ENCODE assay signal across 8 mouse cellular contexts in genomic region chr7:140101498-140101897, GRCm38 (mm10). TPM values are rescaled to one million over a fixed set of nuclear protein-coding genes. Genes with fewer than 3 reads are reported as not detected.
DNase-seq lines count a peak whose midpoint lies in the region; ATAC-seq and TF ChIP-seq lines count a peak whose summit lies in the region.

No protein-coding gene starts in this region.

- no peaks in the 10 kb centered on the region for H3K36me3 ChIP-seq in kidney, adult 2 months (ENCODE audit: control insufficient read depth, insufficient read depth, low read length)
- peaks cover 18% of the 10 kb centered on the region for H3K36me3 ChIP-seq in hindbrain, embryonic 13.5 days
- peaks cover 19% of the 10 kb centered on the region for H3K36me3 ChIP-seq in midbrain, embryonic 13.5 days

- peak; percentile 50; the same call in 1 of the 2 replicates for ATAC-seq in hindbrain, embryonic 13.5 days (ENCODE audit: low FRiP score)
- peak; percentile 31; the same call in 1 of the 2 replicates for ATAC-seq in midbrain, embryonic 13.5 days
- no peak for ATAC-seq in activated CD4-positive, CD25-positive, alpha-beta regulatory T cell, adult 4 months

- no peaks in the 10 kb centered on the region for H3K27me3 ChIP-seq in kidney, adult 2 months (replicated peaks; ENCODE audit: control insufficient read depth, insufficient read depth, low read length)
- no peaks in the 10 kb centered on the region; the same call in 1 of the 2 replicates for H3K27me3 ChIP-seq in hindbrain, embryonic 13.5 days
- H3K27me3 ChIP-seq in midbrain, embryonic 13.5 days, result peaks cover 15% of the 10 kb centered on the region

- 66% methylated on average over 10 of the region's 10 CpGs for WGBS in kidney, adult 2 months
- 75% methylated on average over 10 of the region's 10 CpGs for WGBS in hindbrain, embryonic 13.5 days
- 72% methylated on average over 10 of the region's 10 CpGs for WGBS in midbrain, embryonic 13.5 days

- peak overlapping the region; percentile 52 for H3K4me3 ChIP-seq in kidney, adult 2 months (ENCODE audit: insufficient read depth, low read depth, low read length)
- peak overlapping the region; percentile 41 for H3K4me3 ChIP-seq in hindbrain, embryonic 13.5 days
- H3K4me3 ChIP-seq in midbrain, embryonic 13.5 days (replicated peaks), result peak overlapping the region; percentile 39

- peak overlapping the region; percentile 74; the same call in 1 of the 2 replicates for H3K27ac ChIP-seq in kidney, adult 2 months (ENCODE audit: insufficient read depth, low read depth, low read length)
- H3K27ac ChIP-seq in hindbrain, embryonic 13.5 days, result no peak overlapping the region
- no peak overlapping the region for H3K27ac ChIP-seq in midbrain, embryonic 13.5 days

- no peak for TF ChIP-seq POLR2A in kidney, adult 2 months (IDR thresholded peaks at IDR 0.05; ENCODE audit: low read depth, low read length)

- DNase-seq in kidney, adult 2 months, result no peak
- no peak for DNase-seq in kidney, postnatal 4 days
- peak; percentile 43 for DNase-seq in cerebellum, adult 8-10 months
- no peak for DNase-seq in urinary bladder, adult 2 months (ENCODE audit: low spot score)
- no peak for DNase-seq in thymus, postnatal 4 days

- peaks cover 3% of the 10 kb centered on the region for H3K4me1 ChIP-seq in kidney, adult 2 months (ENCODE audit: control insufficient read depth, insufficient read depth, low read length)
- peaks cover 20% of the 10 kb centered on the region for H3K4me1 ChIP-seq in hindbrain, embryonic 13.5 days (replicated peaks)
- H3K4me1 ChIP-seq in midbrain, embryonic 13.5 days (replicated peaks), result peaks cover 18% of the 10 kb centered on the region

- H3K9me3 ChIP-seq in hindbrain, embryonic 13.5 days, result no peaks in the 10 kb centered on the region
- no peaks in the 10 kb centered on the region for H3K9me3 ChIP-seq in midbrain, embryonic 13.5 days

- TF ChIP-seq CTCF in kidney, adult 2 months (conservative IDR thresholded peaks at IDR 0.05; ENCODE audit: insufficient read depth, insufficient read length, low read depth, low read length), result no peak

- peak overlapping the region; percentile 67 for H3K4me2 ChIP-seq in hindbrain, embryonic 13.5 days
- peak overlapping the region; percentile 65 for H3K4me2 ChIP-seq in midbrain, embryonic 13.5 days (replicated peaks)

- peak overlapping the region; percentile 73 for H3K9ac ChIP-seq in hindbrain, embryonic 13.5 days
- peak overlapping the region; percentile 65 for H3K9ac ChIP-seq in midbrain, embryonic 13.5 days (replicated peaks)

RNA-seq across cellular contexts. Expression of gene Fuom, which starts 0.7 kb away (rescaled TPM):
- 147 and 161 TPM in 2 replicates for polyA plus RNA-seq in kidney, adult 2 months (2012; rRNA removed)
- 27.9 and 30.4 TPM in 2 replicates for polyA plus RNA-seq in hindbrain, embryonic 13.5 days (2015; fragmentation: Nextera tagmentation; extraction: Ambion mirVana)
- 19.9 and 20.1 TPM in 2 replicates for polyA plus RNA-seq in midbrain, embryonic 13.5 days (2015; fragmentation: Nextera tagmentation; extraction: Ambion mirVana)
- polyA plus RNA-seq in urinary bladder, adult 2 months (2012; rRNA removed), result 61.2 and 63.5 TPM in 2 replicates
- polyA plus RNA-seq in activated CD4-positive, CD25-positive, alpha-beta regulatory T cell, adult 4 months (2017; shearing (Covaris generic)), result 10 to 100 TPM in 1 of 2 experiments, 1 to 10 TPM in 1; 9.9 to 11.0 TPM

RNA-seq across cellular contexts. Expression of gene Prap1, which starts 8.3 kb away (rescaled TPM):
- 1.1 and 1.9 TPM in 2 replicates for polyA plus RNA-seq in kidney, adult 2 months (2012; rRNA removed)
- polyA plus RNA-seq in hindbrain, embryonic 13.5 days (2015; fragmentation: Nextera tagmentation; extraction: Ambion mirVana), result not detected in 2 replicates
- polyA plus RNA-seq in midbrain, embryonic 13.5 days (2015; fragmentation: Nextera tagmentation; extraction: Ambion mirVana), result 0.46 TPM in 1 of 2 replicates, not detected in the other
- polyA plus RNA-seq in urinary bladder, adult 2 months (2012; rRNA removed), result 3.3 TPM in 2 replicates
- polyA plus RNA-seq in activated CD4-positive, CD25-positive, alpha-beta regulatory T cell, adult 4 months (2017; shearing (Covaris generic)), result not detected

RNA-seq across cellular contexts. Expression of gene Paox, which starts 14.1 kb away (rescaled TPM):
- 10.4 and 12.0 TPM in 2 replicates for polyA plus RNA-seq in kidney, adult 2 months (2012; rRNA removed)
- 10.0 and 11.8 TPM in 2 replicates for polyA plus RNA-seq in hindbrain, embryonic 13.5 days (2015; fragmentation: Nextera tagmentation; extraction: Ambion mirVana)
- polyA plus RNA-seq in midbrain, embryonic 13.5 days (2015; fragmentation: Nextera tagmentation; extraction: Ambion mirVana), result 7.2 and 7.6 TPM in 2 replicates
- polyA plus RNA-seq in urinary bladder, adult 2 months (2012; rRNA removed), result 8.1 and 11.0 TPM in 2 replicates
- 1 to 10 TPM; 3.8 to 4.7 TPM for polyA plus RNA-seq in activated CD4-positive, CD25-positive, alpha-beta regulatory T cell, adult 4 months (2017; shearing (Covaris generic))

RNA-seq across cellular contexts. Expression of gene Echs1, which starts 14.8 kb away (rescaled TPM):
- 381 and 422 TPM in 2 replicates for polyA plus RNA-seq in kidney, adult 2 months (2012; rRNA removed)
- 123 and 125 TPM in 2 replicates for polyA plus RNA-seq in hindbrain, embryonic 13.5 days (2015; fragmentation: Nextera tagmentation; extraction: Ambion mirVana)
- polyA plus RNA-seq in midbrain, embryonic 13.5 days (2015; fragmentation: Nextera tagmentation; extraction: Ambion mirVana), result 132 and 133 TPM in 2 replicates
- polyA plus RNA-seq in urinary bladder, adult 2 months (2012; rRNA removed), result 112 and 118 TPM in 2 replicates
- polyA plus RNA-seq in activated CD4-positive, CD25-positive, alpha-beta regulatory T cell, adult 4 months (2017; shearing (Covaris generic)), result 10 to 100 TPM; 73.1 to 79.4 TPM

RNA-seq across cellular contexts. Expression of gene Caly, which starts 19.1 kb away (rescaled TPM):
- 0.16 and 0.52 TPM in 2 replicates for polyA plus RNA-seq in kidney, adult 2 months (2012; rRNA removed)
- 104 and 105 TPM in 2 replicates for polyA plus RNA-seq in hindbrain, embryonic 13.5 days (2015; fragmentation: Nextera tagmentation; extraction: Ambion mirVana)
- 88.6 and 92.6 TPM in 2 replicates for polyA plus RNA-seq in midbrain, embryonic 13.5 days (2015; fragmentation: Nextera tagmentation; extraction: Ambion mirVana)
- polyA plus RNA-seq in urinary bladder, adult 2 months (2012; rRNA removed), result 0.83 and 1.0 TPM in 2 replicates
- polyA plus RNA-seq in activated CD4-positive, CD25-positive, alpha-beta regulatory T cell, adult 4 months (2017; shearing (Covaris generic)), result not detected
